Mouse (Mus musculus) midbrain, embryonic 11.5 days (tissue): ENCODE measurements around the gene Gm2035. TPM values are rescaled to one million over a fixed set of nuclear protein-coding genes. Genes with fewer than 3 reads are reported as not detected.
"Not testable (repeated sequence)": the region's sequence is repeated elsewhere in the genome, so short reads cannot be mapped to it uniquely, and the experiment has no call there.

ENCODE experiments used
- ATAC-seq: fragments of 200-750 bp; cut with Nextera tagmentation; 2 replicates; pipeline ENCODE4 v1.8.0; 2017; ENCODE audit warnings: moderate TSS enrichment, moderate library complexity; ENCODE audit not compliant: low FRiP score
- DNase-seq: peaks from one replicate; pipeline ENCODE4 v3.0.0; 2015; ENCODE audit warnings: low spot score; ENCODE audit errors: missing footprints
- H3K27ac ChIP-seq: fragments of 300-500 bp; sonication (generic); 2 replicates; pipeline ENCODE4 v1.5.1; 2014; ENCODE audit warnings: low read depth, low read length
- H3K27me3 ChIP-seq: fragments of 300-500 bp; sonication (generic); 2 replicates; pipeline ENCODE4 v1.6.1; 2014; ENCODE audit warnings: mild to moderate bottlenecking, low read length, moderate library complexity, mixed read lengths; ENCODE audit not compliant: control insufficient read depth, insufficient read depth
- H3K36me3 ChIP-seq: fragments of 300-500 bp; sonication (generic); 2 replicates; pipeline ENCODE4 v1.6.1; 2014; ENCODE audit warnings: mild to moderate bottlenecking, low read length, moderate library complexity, mixed read lengths; ENCODE audit not compliant: control insufficient read depth, insufficient read depth
- H3K4me1 ChIP-seq: fragments of 300-500 bp; sonication (generic); 2 replicates; pipeline ENCODE4 v1.6.1; 2014; ENCODE audit warnings: low read length; ENCODE audit not compliant: control insufficient read depth, insufficient read depth
- H3K4me2 ChIP-seq: fragments of 300-500 bp; sonication (generic); 2 replicates; pipeline ENCODE4 v1.6.1; 2014; ENCODE audit warnings: mild to moderate bottlenecking, moderate library complexity
- H3K4me3 ChIP-seq: fragments of 300-500 bp; sonication (generic); 2 replicates; pipeline ENCODE4 v1.5.1; 2014; ENCODE audit warnings: low read depth, low read length
- H3K9ac ChIP-seq: fragments of 300-500 bp; sonication (generic); 2 replicates; pipeline ENCODE4 v1.6.1; 2014; ENCODE audit warnings: low read length
- H3K9me3 ChIP-seq: fragments of 300-500 bp; sonication (generic); 2 replicates; pipeline ENCODE4 v1.6.1; 2016; ENCODE audit warnings: low read length; ENCODE audit not compliant: control insufficient read depth
- WGBS: fragments of 180-500 bp; shearing (Covaris S2); extraction: QIAGEN DNeasy Blood & Tissue Kit; methylation state at CpG from one replicate; pipeline ENCODE4 v1.1.7; 2014; 5-methylcytosine and 5-hydroxymethylcytosine counted together
- polyA plus RNA-seq: library from polyadenylated mRNA; unstranded; fragments of >200 nt; fragmentation: Nextera tagmentation; extraction: Ambion mirVana; gene quantifications from 2 replicates; pipeline ENCODE4 v1.2.1, GENCODE M21; 2014

The Gm2035 gene
- polyA plus RNA-seq = not detected in 2 replicates

- 88% methylated on average over 2 of the region's 2 CpGs for WGBS
- not testable (repeated sequence) for ATAC-seq, H3K4me2 ChIP-seq, H3K9ac ChIP-seq, H3K9me3 ChIP-seq, H3K36me3 ChIP-seq, DNase-seq, H3K27ac ChIP-seq, H3K4me1 ChIP-seq, H3K27me3 ChIP-seq, H3K4me3 ChIP-seq
Measured at GRCm38 (mm10) chr12:87919721-87920120, at the start of gene Gm2035. Gm2035 (minus strand) TSS chr12:87919857.

- H3K27ac ChIP-seq, H3K4me3 ChIP-seq, H3K9me3 ChIP-seq, H3K9ac ChIP-seq, H3K4me1 ChIP-seq, H3K36me3 ChIP-seq, DNase-seq, ATAC-seq, H3K4me2 ChIP-seq, H3K27me3 ChIP-seq: not testable (repeated sequence)
- WGBS = 82% methylated on average over 2 of the region's 2 CpGs
Measured at GRCm38 (mm10) chr12:87953780-87954179, 34.1 kb upstream of the Gm2035 start, which contains the start of gene Gm2042. Gm2042 (plus strand) TSS chr12:87954080.

- not testable (repeated sequence) for H3K4me3 ChIP-seq, H3K9ac ChIP-seq, ATAC-seq, H3K4me1 ChIP-seq, H3K27ac ChIP-seq, H3K27me3 ChIP-seq, DNase-seq, H3K4me2 ChIP-seq, H3K36me3 ChIP-seq, H3K9me3 ChIP-seq
- 100% methylated on average over 1 of the region's 1 CpGs for WGBS
Measured at GRCm38 (mm10) chr12:87895070-87895469, 24.6 kb downstream of the Gm2035 start, which contains the start of gene Gm2022. Gm2022 (plus strand) TSS chr12:87895370.

GRCm38 (mm10) chr12:87873772-87874171 lies 45.9 kb downstream of the Gm2035 start, which contains the start of gene Gm2016:
Gm2016 (plus strand) TSS chr12:87874072.
- not testable (repeated sequence) for H3K27ac ChIP-seq, H3K4me3 ChIP-seq, H3K9me3 ChIP-seq, ATAC-seq, H3K4me1 ChIP-seq, H3K9ac ChIP-seq, H3K36me3 ChIP-seq, DNase-seq, H3K4me2 ChIP-seq, H3K27me3 ChIP-seq
- 87% methylated on average over 5 of the region's 5 CpGs for WGBS

Other genes with a start within 250 kb of the Gm2035 start
- not detected in 2 replicates for gene Gm21319, start 144.1 kb downstream of the Gm2035 start, polyA plus RNA-seq
- gene Gm21936, start 124.3 kb downstream of the Gm2035 start, polyA plus RNA-seq = not detected in 2 replicates
- not detected in 2 replicates for gene BB287469, start 103.3 kb downstream of the Gm2035 start, polyA plus RNA-seq
- gene Gm2001, start 77.5 kb downstream of the Gm2035 start, polyA plus RNA-seq = not detected in 2 replicates
- not detected in 2 replicates for gene Gm2016, start 45.8 kb downstream of the Gm2035 start, polyA plus RNA-seq
- not detected in 2 replicates for gene Gm2022, start 24.5 kb downstream of the Gm2035 start, polyA plus RNA-seq
- not detected in 2 replicates for gene Gm2042, start 34.2 kb upstream of the Gm2035 start, polyA plus RNA-seq
- not detected in 2 replicates for gene Gm2075, start 92.0 kb upstream of the Gm2035 start, polyA plus RNA-seq
- gene Gm6803, start 98.9 kb upstream of the Gm2035 start, polyA plus RNA-seq = not detected in 2 replicates
- gene Gm2056, start 107.1 kb upstream of the Gm2035 start, polyA plus RNA-seq = not detected in 2 replicates
- gene Gm16368, start 163.8 kb upstream of the Gm2035 start, polyA plus RNA-seq = not detected in 2 replicates